Mouse (Mus musculus): ENCODE measurements at regions not wholly inside any gene's neighbourhood (a gene's known extent, or its start where the extent isn't known, plus 50 kb on each side); places are given as distances from the start of the nearest gene placed in this dataset.

- no peak for ATAC-seq
Measured at GRCm38 (mm10) chr2:45229501-45229900, 112.3 kb upstream of the Zeb2 start.

GRCm38 (mm10) chr2:45227276-45227944 lies 110.2 kb upstream of the Zeb2 start:
- no peak for ATAC-seq

- no peak for ATAC-seq
Measured at GRCm38 (mm10) chr2:45226045-45226370, 108.8 kb upstream of the Zeb2 start.

- no peak for ATAC-seq
Measured at GRCm38 (mm10) chr2:45225364-45226044, 108.3 kb upstream of the Zeb2 start.

- no peak for ATAC-seq
Measured at GRCm38 (mm10) chr2:45222213-45222612, 105.0 kb upstream of the Zeb2 start.

DNA sequence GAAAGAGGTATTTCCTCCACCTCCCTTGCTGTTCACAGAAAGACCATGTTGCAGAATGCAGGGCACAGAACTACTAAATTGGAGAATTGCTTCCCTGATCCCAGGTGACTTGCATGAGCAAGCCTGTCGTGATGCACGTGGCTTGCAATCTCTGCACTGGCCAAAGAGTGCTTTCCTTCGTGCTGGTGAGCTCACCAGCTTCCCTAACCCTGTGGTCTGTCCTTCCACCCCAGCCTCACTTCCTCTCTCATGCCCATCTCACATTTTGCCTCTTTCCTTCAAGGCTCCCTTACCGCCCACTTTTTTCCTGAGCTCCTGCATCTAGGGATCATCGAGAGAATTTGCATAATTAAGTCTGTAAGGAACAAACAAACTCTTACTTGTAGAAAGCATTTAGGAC lies 102.7 kb upstream of the Zeb2 start:
- no peak for ATAC-seq

DNA sequence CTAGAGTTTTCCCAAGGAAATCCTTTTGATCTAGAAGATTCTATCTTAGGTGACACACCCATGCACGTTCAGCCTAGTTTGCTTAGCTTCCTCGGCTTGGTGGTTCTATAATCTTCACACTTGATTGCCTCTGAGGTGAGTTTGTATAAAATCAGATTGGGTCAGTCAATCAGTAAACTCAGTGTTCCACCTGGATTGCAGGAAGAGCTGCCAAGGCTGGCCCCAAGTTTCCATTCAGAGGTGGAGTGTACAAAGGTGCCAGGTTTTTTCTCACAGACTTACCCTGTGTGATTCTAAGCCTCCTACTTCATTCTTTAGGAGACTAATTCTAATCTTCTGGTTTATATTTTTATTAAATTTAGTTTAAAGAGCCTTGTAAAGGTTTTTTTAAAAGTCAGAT lies 95.6 kb upstream of the Zeb2 start:
- ATAC-seq: no peak

GRCm38 (mm10) chr2:45208526-45208925 lies 91.3 kb upstream of the Zeb2 start:
- ATAC-seq: no peak

- ATAC-seq: no peak
Measured at GRCm38 (mm10) chr2:45205756-45206155, 88.6 kb upstream of the Zeb2 start.

DNA sequence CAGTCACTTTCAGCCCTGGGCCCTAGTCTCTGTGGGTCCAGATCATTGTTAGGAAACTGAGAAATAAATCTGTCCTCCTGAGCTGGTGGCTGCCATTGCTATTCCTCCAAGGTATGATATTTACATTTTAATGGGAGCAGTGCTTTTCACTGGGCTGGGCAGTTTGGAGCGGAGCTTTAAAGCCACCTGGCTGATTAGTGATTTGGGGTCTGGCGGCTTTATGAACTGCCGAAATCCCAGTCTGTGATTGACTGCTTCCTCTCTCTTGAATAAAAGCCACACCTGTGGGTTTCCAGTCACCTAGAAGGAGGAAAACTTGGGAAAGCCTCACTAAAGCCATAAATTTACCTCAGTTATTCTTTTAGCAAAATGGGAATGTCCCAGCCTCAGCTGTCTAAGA lies 88.0 kb upstream of the Zeb2 start:
- ATAC-seq: no peak

DNA sequence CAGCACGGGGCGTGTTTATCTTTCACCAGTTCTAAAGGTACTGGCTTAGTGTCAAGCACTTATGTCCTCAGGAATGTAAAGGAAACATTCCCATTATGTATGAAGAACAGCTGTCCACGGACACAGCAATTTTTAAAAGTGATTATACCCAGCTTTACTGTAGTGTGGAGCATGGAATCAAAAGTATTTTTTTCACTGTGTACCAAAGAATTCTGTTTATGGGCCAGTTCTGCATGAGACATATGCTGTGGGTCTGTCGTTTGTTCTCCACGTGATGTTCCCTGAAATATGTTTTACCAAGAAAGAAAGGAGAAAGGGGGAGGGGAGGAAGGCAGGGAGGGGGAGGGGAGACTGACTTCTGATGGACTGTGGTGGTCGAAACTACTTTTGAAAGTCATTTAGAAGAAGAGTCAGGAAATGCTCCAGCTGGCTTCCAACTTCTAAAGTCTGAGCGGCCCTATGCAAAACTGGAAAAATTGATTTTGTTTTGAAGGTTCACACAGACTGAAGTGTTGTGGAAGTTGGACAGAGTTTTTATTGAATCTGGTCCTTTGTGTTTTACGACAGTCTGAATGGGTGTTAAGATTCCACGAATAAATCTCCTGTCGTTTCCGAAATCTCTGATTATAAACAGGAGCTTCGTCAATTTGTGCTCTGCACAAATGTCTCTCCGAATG lies 80.9 kb upstream of the Zeb2 start:
- ATAC-seq: no peak

DNA sequence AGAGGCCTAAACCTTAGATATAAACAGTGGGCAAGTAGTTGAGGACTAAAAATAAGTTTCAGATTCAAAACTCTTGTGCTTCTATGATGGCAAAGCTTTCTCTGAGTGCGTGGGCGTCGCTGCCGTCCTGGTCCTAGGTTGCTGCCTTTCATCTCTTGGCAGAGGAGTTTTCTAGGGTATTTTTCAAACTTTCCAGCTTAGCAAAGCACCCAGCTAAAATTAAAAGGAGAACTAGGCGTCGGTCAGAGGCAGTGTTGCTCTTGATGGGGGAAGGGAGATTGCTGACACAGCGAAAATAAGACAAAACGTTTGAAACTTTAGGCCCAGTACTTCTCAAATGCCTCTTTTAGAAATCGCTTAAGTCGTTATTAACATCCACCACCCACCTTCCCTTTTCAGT lies 80.1 kb upstream of the Zeb2 start:
- peak; percentile 67 for ATAC-seq

DNA sequence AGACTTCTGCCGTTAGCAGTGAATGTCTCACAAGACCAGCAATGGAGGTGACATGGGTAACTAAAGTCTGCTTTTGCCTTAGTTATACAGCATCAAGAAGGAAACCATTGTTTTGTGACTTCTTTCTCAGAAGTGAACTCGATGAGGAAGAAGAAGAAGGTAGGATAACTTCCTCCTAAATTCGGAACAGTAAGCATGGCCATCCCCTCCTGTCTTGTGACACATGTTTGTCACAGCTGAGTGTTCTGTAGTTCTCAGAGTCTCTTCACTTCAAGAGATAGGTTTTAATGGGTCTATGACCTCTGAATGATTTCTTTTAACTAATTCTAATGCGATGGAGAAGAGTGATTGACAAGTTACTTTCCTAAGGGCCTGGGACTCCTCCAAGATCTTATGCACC lies 79.3 kb upstream of the Zeb2 start:
- ATAC-seq: no peak

DNA sequence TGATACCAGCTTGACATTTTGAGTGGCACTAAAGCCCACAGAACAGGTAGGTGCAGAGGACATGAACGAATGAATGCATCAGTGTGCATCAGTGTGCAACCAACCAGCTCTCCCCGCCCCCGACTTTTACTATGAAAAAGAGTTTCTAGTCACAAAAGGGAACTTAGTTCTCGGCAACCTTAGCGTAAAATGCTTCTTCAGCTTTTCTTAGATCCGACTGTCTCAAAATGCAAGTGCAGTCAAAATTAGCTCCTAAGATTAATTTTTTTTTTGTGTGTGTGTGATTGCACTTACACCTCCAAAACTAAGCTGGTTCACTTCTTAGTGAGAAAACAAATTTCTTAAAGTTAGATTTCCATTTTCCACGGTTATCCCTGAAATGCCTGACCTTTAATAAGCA lies 77.1 kb upstream of the Zeb2 start:
- no peak for ATAC-seq

DNA sequence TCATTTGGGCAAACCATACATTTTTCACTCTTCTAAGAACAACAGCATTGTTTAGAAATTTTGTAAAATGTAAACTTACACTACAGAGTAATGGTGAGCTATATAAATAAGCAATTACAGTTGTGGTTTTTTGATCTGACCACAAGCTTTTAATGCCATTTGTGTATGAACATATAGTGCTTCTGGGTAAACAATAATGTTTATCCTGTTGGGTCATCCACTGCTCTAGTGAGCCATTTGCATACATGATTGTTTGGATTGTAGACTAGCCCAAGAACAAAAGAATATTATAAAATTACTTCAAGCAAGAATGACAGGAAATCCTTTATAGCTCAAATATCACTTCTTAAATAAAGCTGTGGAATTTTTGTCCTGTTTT lies 68.4 kb upstream of the Zeb2 start:
- ATAC-seq: no peak

DNA sequence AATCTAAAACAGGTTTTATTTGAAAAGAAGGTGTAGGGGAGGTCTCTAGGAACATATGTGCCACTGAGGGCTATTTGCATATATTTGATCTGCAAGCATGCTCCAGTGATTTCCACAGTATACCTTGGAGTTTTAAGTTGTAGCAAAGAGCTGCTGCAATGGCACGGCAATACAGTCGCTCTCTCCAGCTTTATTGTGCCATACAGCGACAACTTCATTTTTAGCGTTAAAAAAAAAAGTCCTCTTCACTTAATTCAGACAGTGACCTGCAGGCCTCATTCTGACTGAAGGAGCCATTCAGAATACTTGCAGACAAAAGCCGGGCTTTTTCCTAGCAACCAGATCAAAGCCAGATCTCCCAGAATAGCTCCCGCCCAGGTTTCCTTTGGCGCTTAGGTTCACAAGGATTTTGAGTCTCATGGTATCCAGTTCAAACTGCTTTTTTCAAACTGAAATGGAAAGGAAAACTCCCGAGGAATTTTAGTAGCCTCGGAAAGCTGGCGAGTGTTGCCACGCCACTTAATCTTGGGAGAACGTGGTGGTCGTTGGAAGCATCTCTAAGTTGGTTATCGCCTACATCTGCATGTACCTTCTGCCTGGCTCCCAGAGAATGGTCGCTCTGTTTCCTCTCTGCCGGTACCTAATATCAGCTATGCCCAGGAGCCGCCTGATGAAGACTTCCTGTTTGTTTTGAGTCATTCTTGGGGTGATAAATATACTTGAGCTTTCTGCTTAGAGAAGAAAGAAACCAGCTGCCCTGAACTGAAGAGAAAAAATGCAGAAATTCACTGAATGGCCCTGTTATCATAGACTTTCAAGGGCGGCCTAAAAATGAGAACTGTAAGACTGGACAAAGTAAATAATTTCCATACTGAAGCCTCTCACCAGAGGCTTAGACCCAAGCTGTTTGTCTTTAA lies 67.8 kb upstream of the Zeb2 start:
- no peak for ATAC-seq

GRCm38 (mm10) chr2:45184149-45184548 lies 67.0 kb upstream of the Zeb2 start:
- no peak for ATAC-seq

- ATAC-seq: no peak
Measured at GRCm38 (mm10) chr2:45182876-45183275, 65.7 kb upstream of the Zeb2 start.

DNA sequence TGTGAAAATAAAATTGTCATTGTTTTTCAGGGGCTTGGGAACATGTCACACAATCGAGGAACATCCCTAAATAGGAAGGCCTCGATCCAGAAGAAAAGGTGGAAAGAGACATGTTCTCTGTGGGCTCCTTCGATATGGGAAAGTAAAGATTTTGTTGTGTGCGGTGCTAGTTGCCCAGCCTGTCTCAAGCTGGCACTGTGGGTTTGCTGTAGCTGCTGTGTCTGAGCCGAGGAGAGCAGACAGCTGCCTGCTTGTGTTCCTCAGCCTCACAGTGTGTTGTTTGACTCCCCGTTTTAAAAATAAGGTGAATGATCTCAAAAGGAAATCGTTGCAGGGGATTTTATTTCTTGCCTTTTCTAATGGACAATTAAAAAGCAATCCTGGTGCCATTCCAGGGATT lies 64.4 kb upstream of the Zeb2 start:
- ATAC-seq: no peak

- ATAC-seq: no peak
Measured at GRCm38 (mm10) chr2:45178849-45179453, 61.8 kb upstream of the Zeb2 start.

GRCm38 (mm10) chr2:45172382-45172781 lies 55.2 kb upstream of the Zeb2 start:
- ATAC-seq: no peak

GRCm38 (mm10) chr2:45171520-45172173 lies 54.5 kb upstream of the Zeb2 start:
- ATAC-seq: no peak

Data from CD4-positive, CD25-positive, alpha-beta regulatory T cell, adult 4 months (primary cell).